Mouse (Mus musculus): ENCODE measurements at regions not wholly inside any gene's neighbourhood (a gene's known extent, or its start where the extent isn't known, plus 50 kb on each side); places are given as distances from the start of the nearest gene placed in this dataset.

DNA sequence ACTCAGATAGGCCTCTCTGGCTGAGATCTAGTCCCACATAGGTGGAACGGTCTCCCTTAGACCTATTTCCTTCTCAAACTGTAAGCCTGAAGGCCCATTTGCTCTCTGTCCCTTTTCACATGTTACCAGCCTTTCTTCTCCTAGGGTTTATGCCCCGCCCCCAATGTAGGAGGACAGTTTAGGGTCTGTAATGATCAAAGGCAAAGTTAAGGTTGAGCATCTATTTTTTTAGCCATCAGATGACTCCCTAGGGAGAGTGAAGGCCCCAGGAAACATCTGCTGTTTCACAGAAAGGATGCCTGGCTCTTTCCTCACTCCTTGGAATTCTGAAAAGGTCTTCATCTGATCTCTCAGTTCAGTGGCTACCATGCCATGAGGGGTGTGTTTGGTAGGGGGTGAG is 68.9 kb upstream of the Cd180 start:
- H3K27me3 ChIP-seq (ENCODE audit: control insufficient read depth, insufficient read depth, low read length): no peaks in the 10 kb centered on the region
- no peaks in the 10 kb centered on the region for H3K36me3 ChIP-seq (replicated peaks; ENCODE audit: control insufficient read depth, insufficient read depth)
- H3K9ac ChIP-seq: no peak overlapping the region
- ATAC-seq (ENCODE audit: low FRiP score) (no peak), DNase-seq (ENCODE audit: low spot score) (no peak)
- WGBS: 81% methylated on average over 2 of the region's 2 CpGs
- H3K4me1 ChIP-seq (replicated peaks; ENCODE audit: control insufficient read depth, insufficient read depth, low read length): 0 out of 2 replicates have a peak, but pooled peaks cover 4% of the 10 kb centered on the region
- no peak overlapping the region for H3K4me3 ChIP-seq (replicated peaks; ENCODE audit: low read length)
- no peak overlapping the region for H3K27ac ChIP-seq
- H3K9me3 ChIP-seq (ENCODE audit: control insufficient read depth, low read length): no peaks in the 10 kb centered on the region
- no peak overlapping the region for H3K4me2 ChIP-seq (replicated peaks)

DNA sequence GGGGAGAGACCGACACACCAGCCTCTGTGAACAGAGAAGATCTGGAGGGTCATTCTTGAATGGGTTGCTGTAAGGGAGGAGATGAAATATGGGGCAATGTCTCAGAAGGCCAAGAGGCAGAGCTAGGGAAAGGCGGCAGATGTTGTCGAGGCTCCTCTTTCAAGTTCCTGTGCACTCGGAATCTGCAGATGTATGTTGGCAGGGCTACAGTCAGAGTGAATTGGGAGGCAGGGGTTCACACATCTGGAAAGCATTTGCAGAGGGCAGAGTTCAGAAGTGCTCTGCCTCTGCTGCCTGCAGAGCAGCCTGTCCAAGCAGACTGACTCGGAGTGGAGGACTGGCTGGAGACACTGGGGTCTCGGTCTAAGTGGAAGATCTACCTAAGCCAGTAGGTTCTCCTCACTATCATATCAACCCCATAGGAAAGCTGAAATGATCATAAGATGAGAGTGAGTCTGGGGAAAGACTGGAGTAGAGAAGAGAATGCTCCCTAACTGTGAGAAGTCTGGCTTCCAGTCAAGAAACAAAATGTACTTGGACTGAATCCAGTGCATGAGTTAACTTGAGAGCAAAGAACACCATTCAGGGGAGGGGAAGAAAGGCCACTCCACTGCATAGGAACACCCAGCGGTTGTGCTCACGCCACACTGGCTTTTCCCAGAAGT is 68.1 kb upstream of the Cd180 start:
- no peaks in the 10 kb centered on the region for H3K27me3 ChIP-seq (ENCODE audit: control insufficient read depth, insufficient read depth, low read length)
- peak overlapping the region; percentile 15; the same call in 1 of the 2 replicates for H3K27ac ChIP-seq
- H3K4me2 ChIP-seq (replicated peaks): no peak overlapping the region
- H3K4me1 ChIP-seq (replicated peaks; ENCODE audit: control insufficient read depth, insufficient read depth, low read length): 0 out of 2 replicates have a peak, but pooled peaks cover 4% of the 10 kb centered on the region
- no peak overlapping the region for H3K9ac ChIP-seq
- no peaks in the 10 kb centered on the region for H3K36me3 ChIP-seq (replicated peaks; ENCODE audit: control insufficient read depth, insufficient read depth)
- DNase-seq (ENCODE audit: low spot score) (peak; percentile 70), ATAC-seq (ENCODE audit: low FRiP score) (no peak)
- no peaks in the 10 kb centered on the region for H3K9me3 ChIP-seq (ENCODE audit: control insufficient read depth, low read length)
- WGBS: 76% methylated on average over 8 of the region's 8 CpGs
- H3K4me3 ChIP-seq (replicated peaks; ENCODE audit: low read length): no peak overlapping the region

DNA sequence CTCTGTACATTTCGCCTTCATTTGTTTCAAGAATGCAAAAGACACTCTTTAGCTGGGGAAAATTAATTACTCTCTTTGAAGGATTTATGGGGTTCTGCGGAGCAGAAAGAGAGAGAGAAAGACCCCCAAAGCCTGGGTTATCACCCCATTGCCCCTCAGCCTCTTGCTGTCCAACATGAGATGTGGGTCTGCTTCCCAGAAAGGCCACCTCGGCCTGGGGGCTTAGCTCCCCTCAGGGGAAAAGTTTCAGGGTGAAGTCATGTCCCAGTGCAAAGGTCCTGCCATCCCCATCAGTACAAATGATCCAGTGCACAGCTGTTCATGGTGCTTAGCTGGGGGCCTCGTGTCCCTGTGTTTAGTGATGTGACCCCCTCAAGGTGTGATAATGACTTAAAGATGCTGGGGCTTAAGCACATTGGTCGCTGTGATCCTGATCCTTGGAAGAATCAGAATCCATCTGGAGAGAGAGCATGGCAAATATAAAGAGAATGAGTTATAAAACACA is 67.5 kb upstream of the Cd180 start:
- no peak overlapping the region for H3K4me3 ChIP-seq (replicated peaks; ENCODE audit: low read length)
- no peak for DNase-seq (ENCODE audit: low spot score)
- ATAC-seq (ENCODE audit: low FRiP score): no peak
- 0 out of 2 replicates have a peak, but pooled peaks cover 4% of the 10 kb centered on the region for H3K4me1 ChIP-seq (replicated peaks; ENCODE audit: control insufficient read depth, insufficient read depth, low read length)
- no peaks in the 10 kb centered on the region for H3K9me3 ChIP-seq (ENCODE audit: control insufficient read depth, low read length)
- 66% methylated on average over 5 of the region's 5 CpGs for WGBS
- no peaks in the 10 kb centered on the region for H3K36me3 ChIP-seq (replicated peaks; ENCODE audit: control insufficient read depth, insufficient read depth)
- H3K4me2 ChIP-seq (replicated peaks): no peak overlapping the region
- no peak overlapping the region for H3K9ac ChIP-seq
- no peaks in the 10 kb centered on the region for H3K27me3 ChIP-seq (ENCODE audit: control insufficient read depth, insufficient read depth, low read length)
- peak overlapping the region; percentile 33; the same call in 1 of the 2 replicates for H3K27ac ChIP-seq

DNA sequence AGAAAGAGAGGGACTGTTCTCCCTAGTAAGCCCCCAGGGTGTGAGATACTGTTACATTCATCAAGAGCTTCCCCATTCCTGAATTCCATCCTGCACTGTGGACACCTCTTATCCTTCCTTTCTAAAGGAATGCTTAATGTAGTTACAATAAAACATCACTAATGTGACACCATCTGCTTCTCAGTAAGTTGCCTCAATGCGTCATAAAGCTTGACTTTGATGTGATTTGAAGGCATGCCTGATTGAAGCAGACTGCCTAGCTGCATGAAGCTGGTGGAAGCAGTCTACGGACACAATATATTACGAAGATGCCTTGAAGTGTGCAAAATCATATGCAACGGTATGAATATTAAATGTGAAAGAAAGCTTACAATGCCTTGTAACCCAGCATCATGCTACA is 65.6 kb upstream of the Cd180 start:
- DNase-seq (ENCODE audit: low spot score): no peak
- Histone ChIP-seq H3K4me3 (replicated peaks; ENCODE audit: low read length) (no peak overlapping the region), H3K9ac (no peak overlapping the region), H3K4me2 (replicated peaks) (no peak overlapping the region), H3K4me1 (replicated peaks; ENCODE audit: control insufficient read depth, insufficient read depth, low read length) (0 out of 2 replicates have a peak, but pooled peaks cover 4% of the 10 kb centered on the region), H3K27me3 (ENCODE audit: control insufficient read depth, insufficient read depth, low read length) (no peaks in the 10 kb centered on the region), H3K27ac (no peak overlapping the region), H3K36me3 (replicated peaks; ENCODE audit: control insufficient read depth, insufficient read depth) (no peaks in the 10 kb centered on the region), H3K9me3 (ENCODE audit: control insufficient read depth, low read length) (no peaks in the 10 kb centered on the region)
- WGBS: 75% methylated on average over 4 of the region's 4 CpGs
- no peak for ATAC-seq (ENCODE audit: low FRiP score)

DNA sequence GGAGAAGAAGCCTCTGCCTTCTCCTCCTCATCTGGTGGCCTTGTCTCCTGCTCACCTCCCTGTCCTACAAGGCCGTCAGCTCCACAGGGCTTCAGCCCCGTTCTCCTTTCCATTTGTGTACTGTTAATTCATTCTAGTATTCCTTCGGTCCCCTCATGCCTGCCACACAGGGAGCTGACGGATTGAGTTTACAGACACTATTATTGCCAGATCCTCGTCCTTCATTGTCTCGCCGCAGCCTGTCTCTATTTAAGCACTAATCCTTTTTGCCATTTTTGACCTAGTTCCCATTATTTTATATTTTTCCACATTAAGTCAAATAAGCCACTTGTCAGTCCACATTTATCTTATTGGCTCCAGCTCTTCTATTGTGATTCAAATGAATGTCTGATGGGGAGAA is 64.2 kb upstream of the Cd180 start:
- Histone ChIP-seq H3K9ac (no peak overlapping the region), H3K4me3 (replicated peaks; ENCODE audit: low read length) (no peak overlapping the region), H3K27ac (no peak overlapping the region), H3K27me3 (ENCODE audit: control insufficient read depth, insufficient read depth, low read length) (no peaks in the 10 kb centered on the region), H3K36me3 (replicated peaks; ENCODE audit: control insufficient read depth, insufficient read depth) (no peaks in the 10 kb centered on the region), H3K4me1 (replicated peaks; ENCODE audit: control insufficient read depth, insufficient read depth, low read length) (0 out of 2 replicates have a peak, but pooled peaks cover 4% of the 10 kb centered on the region), H3K4me2 (replicated peaks) (no peak overlapping the region), H3K9me3 (ENCODE audit: control insufficient read depth, low read length) (no peaks in the 10 kb centered on the region)
- WGBS: 35% methylated on average over 7 of the region's 7 CpGs
- DNase-seq (ENCODE audit: low spot score) (no peak), ATAC-seq (ENCODE audit: low FRiP score) (no peak)

DNA sequence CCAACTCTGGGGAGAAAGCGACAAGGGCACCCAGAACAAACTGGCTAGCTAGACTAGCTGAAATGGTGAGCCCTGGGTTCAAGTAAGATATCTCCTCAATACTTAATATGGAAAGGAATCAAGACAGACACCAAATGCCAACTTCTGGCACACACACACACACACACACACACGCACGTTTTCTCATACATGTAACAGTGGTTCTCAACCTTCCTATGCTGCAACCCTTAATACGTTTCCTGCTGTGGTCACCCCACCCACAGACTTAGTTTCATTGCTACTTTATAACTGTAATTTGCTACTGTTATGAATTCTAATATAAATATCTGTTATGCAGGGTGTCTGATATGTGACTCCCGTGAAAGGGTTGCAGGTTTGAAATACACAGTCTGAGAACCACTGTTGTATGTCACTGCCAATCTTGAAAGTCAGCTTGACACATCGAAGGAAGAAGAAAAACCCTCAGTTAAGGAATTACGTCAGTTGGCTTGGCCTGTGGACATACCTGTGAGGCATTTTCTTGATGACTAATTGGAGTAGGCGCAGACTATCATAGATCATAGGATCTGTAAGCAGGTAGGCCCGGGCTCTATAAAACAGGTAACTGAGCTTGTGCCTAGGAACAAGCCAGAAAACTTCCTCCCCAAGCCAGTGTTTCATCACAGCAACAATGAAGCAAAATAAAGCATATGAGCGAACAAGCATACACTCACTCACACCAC is 59.0 kb upstream of the Cd180 start:
- ATAC-seq (ENCODE audit: low FRiP score) (no peak), DNase-seq (ENCODE audit: low spot score) (no peak)
- H3K4me3 ChIP-seq (replicated peaks; ENCODE audit: low read length): no peak overlapping the region
- H3K27me3 ChIP-seq (ENCODE audit: control insufficient read depth, insufficient read depth, low read length): no peaks in the 10 kb centered on the region
- 94% methylated on average over 10 of the region's 10 CpGs for WGBS
- no peaks in the 10 kb centered on the region for H3K4me1 ChIP-seq (replicated peaks; ENCODE audit: control insufficient read depth, insufficient read depth, low read length)
- H3K36me3 ChIP-seq (replicated peaks; ENCODE audit: control insufficient read depth, insufficient read depth): no peaks in the 10 kb centered on the region
- H3K9ac ChIP-seq: no peak overlapping the region
- no peaks in the 10 kb centered on the region for H3K9me3 ChIP-seq (ENCODE audit: control insufficient read depth, low read length)
- H3K27ac ChIP-seq: no peak overlapping the region
- H3K4me2 ChIP-seq (replicated peaks): no peak overlapping the region

DNA sequence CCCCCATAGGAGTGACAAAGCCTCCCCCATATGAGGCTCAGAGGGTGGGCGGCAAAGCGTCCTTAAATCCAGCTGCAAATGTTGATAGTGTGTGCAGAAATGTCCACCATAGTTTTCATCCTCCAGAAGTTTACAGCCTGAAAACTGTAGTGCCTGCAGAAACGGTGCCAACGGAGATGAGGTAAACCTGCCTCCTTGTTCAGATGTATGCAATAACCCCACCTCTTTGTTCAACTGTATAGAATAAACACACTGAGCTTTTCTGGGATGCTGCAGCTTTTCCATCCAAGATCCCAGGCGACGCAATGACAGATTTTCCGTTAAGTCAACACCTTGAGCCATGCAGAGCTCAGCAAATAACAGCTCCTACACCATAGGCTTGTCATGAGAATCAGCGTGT is 57.3 kb upstream of the Cd180 start:
- H3K4me2 ChIP-seq (replicated peaks): no peak overlapping the region
- no peaks in the 10 kb centered on the region for H3K4me1 ChIP-seq (replicated peaks; ENCODE audit: control insufficient read depth, insufficient read depth, low read length)
- ATAC-seq (ENCODE audit: low FRiP score): no peak
- no peak overlapping the region for H3K4me3 ChIP-seq (replicated peaks; ENCODE audit: low read length)
- no peak for DNase-seq (ENCODE audit: low spot score)
- 69% methylated on average over 8 of the region's 8 CpGs for WGBS
- H3K27me3 ChIP-seq (ENCODE audit: control insufficient read depth, insufficient read depth, low read length): no peaks in the 10 kb centered on the region
- no peak overlapping the region for H3K9ac ChIP-seq
- H3K36me3 ChIP-seq (replicated peaks; ENCODE audit: control insufficient read depth, insufficient read depth): no peaks in the 10 kb centered on the region
- no peaks in the 10 kb centered on the region for H3K9me3 ChIP-seq (ENCODE audit: control insufficient read depth, low read length)
- no peak overlapping the region for H3K27ac ChIP-seq

DNA sequence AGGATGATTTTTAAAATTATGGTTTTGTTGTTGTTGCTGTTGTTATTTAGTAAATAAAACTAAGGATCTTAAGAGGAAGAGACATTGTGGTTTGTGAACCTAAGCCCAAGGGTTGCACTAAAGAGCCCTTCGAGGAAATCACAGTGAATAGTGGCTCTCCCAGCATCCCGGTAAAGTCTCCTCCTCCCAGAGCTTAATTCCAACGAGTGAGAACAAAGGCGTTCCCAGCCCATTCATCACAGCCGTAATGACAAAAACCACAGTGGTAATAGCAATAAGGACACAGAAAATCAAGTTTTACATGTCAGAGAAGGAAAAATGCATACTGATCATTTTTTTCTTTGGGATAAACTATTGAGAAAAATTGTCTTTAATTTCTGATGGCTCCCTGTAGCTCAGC is 56.3 kb upstream of the Cd180 start:
- 8% methylated on average over 5 of the region's 5 CpGs for WGBS
- H3K4me3 ChIP-seq (replicated peaks; ENCODE audit: low read length): no peak overlapping the region
- DNase-seq (ENCODE audit: low spot score) (no peak), ATAC-seq (ENCODE audit: low FRiP score) (no peak)
- H3K4me1 ChIP-seq (replicated peaks; ENCODE audit: control insufficient read depth, insufficient read depth, low read length): no peaks in the 10 kb centered on the region
- H3K36me3 ChIP-seq (replicated peaks; ENCODE audit: control insufficient read depth, insufficient read depth): no peaks in the 10 kb centered on the region
- H3K27ac ChIP-seq: no peak overlapping the region
- H3K4me2 ChIP-seq (replicated peaks): no peak overlapping the region
- H3K27me3 ChIP-seq (ENCODE audit: control insufficient read depth, insufficient read depth, low read length): no peaks in the 10 kb centered on the region
- H3K9me3 ChIP-seq (ENCODE audit: control insufficient read depth, low read length): no peaks in the 10 kb centered on the region
- no peak overlapping the region for H3K9ac ChIP-seq

DNA sequence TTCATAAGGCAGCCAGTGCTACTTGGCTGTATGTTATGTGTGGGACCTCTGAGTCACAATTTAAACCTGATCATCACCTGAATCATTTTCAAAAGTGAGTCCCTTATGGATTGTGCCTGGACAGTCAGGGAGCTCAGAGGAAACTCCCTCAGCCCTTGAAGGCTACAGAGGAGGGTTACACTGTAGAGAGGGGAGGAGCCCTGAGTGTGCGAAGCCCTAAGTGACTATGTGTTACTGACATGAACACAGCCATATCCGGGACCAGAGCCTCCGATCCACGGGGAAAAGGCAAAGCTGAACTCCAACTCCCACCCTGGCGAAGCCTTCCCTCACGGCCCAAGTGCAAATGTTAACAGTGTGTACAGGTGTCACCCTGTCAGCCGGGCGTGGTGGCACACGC is 53.7 kb upstream of the Cd180 start:
- Histone ChIP-seq H3K27ac (no peak overlapping the region), H3K4me3 (replicated peaks; ENCODE audit: low read length) (no peak overlapping the region), H3K36me3 (replicated peaks; ENCODE audit: control insufficient read depth, insufficient read depth) (no peaks in the 10 kb centered on the region), H3K4me1 (replicated peaks; ENCODE audit: control insufficient read depth, insufficient read depth, low read length) (peaks cover 8% of the 10 kb centered on the region), H3K9me3 (ENCODE audit: control insufficient read depth, low read length) (no peaks in the 10 kb centered on the region), H3K27me3 (ENCODE audit: control insufficient read depth, insufficient read depth, low read length) (no peaks in the 10 kb centered on the region), H3K4me2 (replicated peaks) (no peak overlapping the region), H3K9ac (no peak overlapping the region)
- 97% methylated on average over 9 of the region's 9 CpGs for WGBS
- ATAC-seq (ENCODE audit: low FRiP score): no peak
- DNase-seq (ENCODE audit: low spot score): no peak

All from hindbrain, embryonic 14.5 days (tissue).